Mouse (Mus musculus) erythroblast, embryonic 14.5 days (primary cell): ENCODE data around the gene Gm45716. TPM values are rescaled to one million over a fixed set of nuclear protein-coding genes. Genes with fewer than 3 reads are reported as not detected.
A peak's percentile ranks its signal among the peaks of the same experiment; 100 is the strongest.

Experiments
- H3K27me3 ChIP-seq: 2 replicates; pipeline ENCODE4 v1.6.1; 2012; ENCODE audit warnings: inconsistent platforms; ENCODE audit not compliant: control insufficient read depth
- H3K36me3 ChIP-seq: 2 replicates; pipeline ENCODE4 v1.6.1; 2012; ENCODE audit warnings: mild to moderate bottlenecking, inconsistent platforms; ENCODE audit not compliant: control insufficient read depth
- H3K4me1 ChIP-seq: 2 replicates; pipeline ENCODE4 v1.6.1; 2012; ENCODE audit warnings: inconsistent platforms; ENCODE audit not compliant: control insufficient read depth
- H3K4me3 ChIP-seq: replicated peaks from 2 replicates; pipeline ENCODE3; 2012; ENCODE audit warnings: moderate library complexity, mild to moderate bottlenecking, inconsistent platforms
- H3K9me3 ChIP-seq: 2 replicates; pipeline ENCODE4 v1.6.1; 2012; ENCODE audit warnings: low read length, inconsistent platforms, mixed read lengths; ENCODE audit not compliant: control insufficient read depth
- GATA1 ChIP-seq: IDR thresholded peaks from 2 replicates; pipeline ENCODE4 v1.6.1; 2012; ENCODE audit warnings: low read length, inconsistent platforms, mixed read lengths
- TAL1 ChIP-seq: IDR thresholded peaks from 3 replicates; pipeline ENCODE4 v1.6.1; 2012; ENCODE audit warnings: low read length, inconsistent platforms, mixed read lengths
- polyA plus RNA-seq: library from polyadenylated mRNA; stranded (reverse); fragments of >175 nt; gene quantifications from 2 replicates; pipeline ENCODE4 v1.2.3, GENCODE M21; 2012

Gm45716 gene
- polyA plus RNA-seq, 1 experiment: 0.04 TPM

GRCm38 (mm10) chr11:90241874-90242273, 54.4 kb downstream of the Gm45716 start:
- no peak for TF ChIP-seq TAL1
- no peak for TF ChIP-seq GATA1
- Histone ChIP-seq H3K36me3 (no peaks in the 10 kb centered on the region), H3K9me3 (no peaks in the 10 kb centered on the region), H3K27me3 (no peaks in the 10 kb centered on the region), H3K4me3 (no peak overlapping the region), H3K4me1 (no peaks in the 10 kb centered on the region)

DNA sequence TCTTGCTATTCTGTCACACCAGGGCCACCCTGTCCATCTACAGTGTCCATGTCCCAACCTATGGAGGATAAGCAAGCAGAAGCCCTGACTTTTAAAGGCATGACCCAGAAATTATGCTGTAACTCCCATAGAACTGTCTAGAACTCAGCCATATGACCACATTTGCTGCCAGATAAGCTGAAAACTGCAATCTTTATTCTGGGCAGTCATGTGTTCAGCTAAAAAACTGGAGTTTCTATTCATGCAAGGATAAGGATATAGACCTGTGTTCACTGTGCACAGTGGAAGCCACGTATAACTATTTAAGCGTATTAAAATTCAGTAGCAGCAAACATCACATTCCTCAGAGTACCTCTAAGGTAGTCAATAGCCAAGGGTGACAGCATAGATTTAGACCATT, 55.8 kb downstream of the Gm45716 start:
- no peaks in the 10 kb centered on the region for H3K9me3 ChIP-seq
- no peak for TF ChIP-seq TAL1
- TF ChIP-seq GATA1: no peak
- H3K27me3 ChIP-seq: no peaks in the 10 kb centered on the region
- H3K36me3 ChIP-seq: no peaks in the 10 kb centered on the region
- H3K4me3 ChIP-seq: no peak overlapping the region
- peaks cover under 1% of the 10 kb centered on the region for H3K4me1 ChIP-seq

- H3K36me3 ChIP-seq: no peaks in the 10 kb centered on the region
- H3K9me3 ChIP-seq: no peaks in the 10 kb centered on the region
- H3K4me1 ChIP-seq: peaks cover 23% of the 10 kb centered on the region
- H3K27me3 ChIP-seq: peaks cover 7% of the 10 kb centered on the region; the same call in 1 of the 2 replicates
- H3K4me3 ChIP-seq: no peak overlapping the region
- no peak for TF ChIP-seq GATA1
- TF ChIP-seq TAL1: no peak
Observed at GRCm38 (mm10) chr11:90245630-90246029, 58.1 kb downstream of the Gm45716 start.

GRCm38 (mm10) chr11:90246676-90247075, 59.2 kb downstream of the Gm45716 start:
- H3K27me3 ChIP-seq: peaks cover 7% of the 10 kb centered on the region; the same call in 1 of the 2 replicates
- no peaks in the 10 kb centered on the region for H3K36me3 ChIP-seq
- peaks cover 24% of the 10 kb centered on the region for H3K4me1 ChIP-seq
- H3K9me3 ChIP-seq: no peaks in the 10 kb centered on the region
- no peak overlapping the region for H3K4me3 ChIP-seq
- no peak for TF ChIP-seq GATA1
- no peak for TF ChIP-seq TAL1

DNA sequence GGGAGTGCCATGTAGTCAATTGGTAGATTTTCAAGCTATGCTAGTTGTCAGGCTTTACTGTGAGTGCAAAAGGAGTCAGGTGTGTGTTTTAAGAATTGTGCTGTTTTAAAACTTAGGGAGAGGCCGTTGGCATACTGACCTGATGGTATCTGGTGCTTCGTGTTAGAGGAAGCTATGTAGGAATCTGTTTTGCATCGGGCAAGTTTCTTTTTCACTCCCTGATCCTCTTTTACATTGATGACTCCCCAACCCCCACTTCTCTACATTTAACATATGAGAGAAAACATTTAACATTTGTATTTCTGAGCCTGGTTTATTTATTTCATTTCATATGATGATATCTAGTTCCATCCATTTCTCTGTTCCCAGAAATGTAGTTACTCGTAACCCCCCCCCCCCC, 60.3 kb downstream of the Gm45716 start:
- no peak for TF ChIP-seq TAL1
- TF ChIP-seq GATA1: no peak
- Histone ChIP-seq H3K27me3 (peaks cover 7% of the 10 kb centered on the region; the same call in 1 of the 2 replicates), H3K4me3 (no peak overlapping the region), H3K36me3 (no peaks in the 10 kb centered on the region), H3K9me3 (no peaks in the 10 kb centered on the region), H3K4me1 (peaks cover 24% of the 10 kb centered on the region)

DNA sequence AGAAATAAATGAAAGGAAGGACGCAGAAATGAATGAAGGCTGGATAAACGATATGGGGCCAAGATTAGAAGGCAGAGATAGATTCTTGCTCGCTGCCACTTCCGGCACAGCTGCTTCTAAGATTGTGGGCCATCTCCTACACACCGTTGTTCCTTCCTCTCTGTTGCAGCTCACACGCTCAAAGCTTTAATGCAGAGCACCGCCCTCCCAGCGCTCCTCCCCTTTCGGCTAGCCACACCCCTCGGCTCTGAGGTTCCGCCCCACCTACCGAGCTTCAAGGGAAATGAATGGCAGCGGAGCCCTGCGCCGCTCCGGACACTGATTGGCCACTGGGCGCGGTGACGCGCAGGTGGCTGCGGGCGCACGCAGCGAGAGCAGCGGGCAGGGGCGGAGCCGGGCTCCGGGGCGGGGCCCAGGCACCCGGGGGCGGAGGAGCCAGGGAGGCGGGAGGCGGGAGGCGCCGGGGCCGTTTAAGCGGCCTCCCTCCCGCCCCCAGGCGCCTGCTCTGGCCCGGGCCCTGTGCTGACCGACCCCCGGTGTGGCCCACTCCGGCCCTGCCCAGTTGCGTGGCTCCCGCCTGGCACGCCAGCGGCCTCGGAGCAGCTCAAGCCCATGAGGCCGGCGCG, 61.7 kb downstream of the Gm45716 start, which contains the start of gene Mmd:
TSS of gene Mmd (plus strand) at position 432 of the 626 bp plus-strand sequence.
- peak within 1 kb of the TSS; percentile 72 for H3K4me3 ChIP-seq
- no peaks in the 10 kb centered on the region for H3K36me3 ChIP-seq
- H3K9me3 ChIP-seq: no peaks in the 10 kb centered on the region
- peaks cover 7% of the 10 kb centered on the region; the same call in 1 of the 2 replicates for H3K27me3 ChIP-seq
- TF ChIP-seq TAL1 (no peak), GATA1 (no peak)
- H3K4me1 ChIP-seq: peaks cover 24% of the 10 kb centered on the region

GRCm38 (mm10) chr11:90249701-90250141, 62.2 kb downstream of the Gm45716 start:
- Histone ChIP-seq H3K27me3 (peaks cover 7% of the 10 kb centered on the region; the same call in 1 of the 2 replicates), H3K36me3 (no peaks in the 10 kb centered on the region), H3K4me3 (peak overlapping the region; percentile 72), H3K4me1 (peaks cover 24% of the 10 kb centered on the region), H3K9me3 (no peaks in the 10 kb centered on the region)
- TF ChIP-seq TAL1 (no peak), GATA1 (no peak)

DNA sequence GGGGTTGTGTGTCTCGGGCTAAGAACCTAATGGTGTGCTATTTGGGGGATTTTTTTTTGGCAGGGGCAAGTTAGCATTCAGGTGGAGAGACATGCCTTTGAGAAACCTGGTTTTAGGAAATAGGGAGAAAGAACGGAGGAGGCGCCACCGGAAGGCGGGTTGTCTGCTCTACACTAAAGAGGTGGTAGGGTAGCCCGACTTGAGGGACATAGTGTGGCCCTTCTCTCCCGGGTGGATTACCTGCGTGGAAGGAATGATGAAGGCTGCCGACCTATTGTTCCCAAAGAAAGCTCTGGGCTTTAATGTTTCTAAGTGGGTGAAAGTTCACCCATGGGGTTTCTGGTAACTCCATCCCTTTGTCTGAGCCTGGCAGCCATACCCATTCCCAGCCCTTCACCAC, 62.7 kb downstream of the Gm45716 start:
- no peaks in the 10 kb centered on the region for H3K9me3 ChIP-seq
- no peaks in the 10 kb centered on the region for H3K36me3 ChIP-seq
- peak overlapping the region; percentile 72 for H3K4me3 ChIP-seq
- no peak for TF ChIP-seq GATA1
- no peak for TF ChIP-seq TAL1
- H3K27me3 ChIP-seq: peaks cover 7% of the 10 kb centered on the region; the same call in 1 of the 2 replicates
- H3K4me1 ChIP-seq: peaks cover 24% of the 10 kb centered on the region

DNA sequence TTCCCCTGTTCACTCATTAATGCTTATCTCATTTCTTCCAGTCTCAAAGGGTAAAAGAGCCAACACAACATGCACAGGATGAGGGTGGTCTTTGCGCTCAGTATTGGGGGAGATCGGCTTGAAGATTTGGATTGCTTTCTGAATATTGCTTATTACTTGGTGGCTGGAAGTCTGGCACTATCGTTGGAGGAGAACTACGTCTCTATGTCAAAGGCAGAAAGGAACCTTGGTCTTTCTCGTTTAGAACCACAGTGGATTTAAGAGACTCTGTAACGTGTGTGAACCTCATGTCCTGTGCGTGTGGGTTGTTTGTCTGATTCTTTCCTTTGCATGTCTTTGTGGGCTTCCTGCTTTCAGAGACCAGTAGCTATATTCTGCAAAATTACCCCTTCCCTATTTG, 63.2 kb downstream of the Gm45716 start:
- H3K27me3 ChIP-seq: peaks cover 7% of the 10 kb centered on the region; the same call in 1 of the 2 replicates
- TF ChIP-seq TAL1 (no peak), GATA1 (no peak)
- H3K9me3 ChIP-seq: no peaks in the 10 kb centered on the region
- H3K4me3 ChIP-seq: peak overlapping the region; percentile 72
- H3K36me3 ChIP-seq: no peaks in the 10 kb centered on the region
- H3K4me1 ChIP-seq: peaks cover 24% of the 10 kb centered on the region
